Mouse (Mus musculus) lung, postnatal 0 days (tissue): ENCODE results near the gene Lsp1.

Experiments used
- CTCF ChIP-seq: IDR thresholded peaks from 2 replicates; pipeline ENCODE4 v1.5.1; 2016; ENCODE audit warnings: antibody characterized with exemption, mild to moderate bottlenecking
- EP300 ChIP-seq: IDR thresholded peaks from 2 replicates; pipeline ENCODE4 v1.6.1; 2016; ENCODE audit warnings: antibody characterized with exemption, mild to moderate bottlenecking, control low read depth

DNA sequence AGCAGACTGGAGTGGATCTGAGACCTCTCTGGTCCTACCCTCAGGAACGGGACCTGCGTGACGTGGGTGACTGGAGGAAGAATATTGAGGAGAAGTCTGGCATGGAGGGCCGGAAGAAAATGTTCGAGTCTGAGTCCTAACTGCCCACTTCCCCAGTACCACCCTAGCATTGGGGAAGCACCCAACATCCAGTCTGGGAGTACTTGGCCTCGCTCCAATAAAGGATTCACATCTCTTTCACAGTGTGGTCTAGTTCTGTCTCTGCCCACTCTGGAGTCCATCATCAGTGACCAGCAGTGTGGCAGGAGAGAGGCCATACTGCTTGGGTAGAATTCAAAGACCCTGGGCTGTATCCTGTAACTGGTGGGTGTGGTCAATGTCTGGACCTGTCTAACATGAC is 16.4 kb upstream of the Lsp1 start:
- TF ChIP-seq CTCF (no peak), EP300 (no peak)
